Mouse (Mus musculus) kidney, postnatal 25 days (tissue): ENCODE measurements around the gene Arl8a.
"Not testable (repeated sequence)": the region's sequence is repeated elsewhere in the genome, so short reads cannot be mapped to it uniquely, and the experiment has no call there.

Experiments used
- DNase-seq, 2 experiments: peaks; one replicate each; pipeline ENCODE4 v3.0.0; 2021; ENCODE audit warnings: mixed read lengths in 2 of 2

The Arl8a gene

DNA sequence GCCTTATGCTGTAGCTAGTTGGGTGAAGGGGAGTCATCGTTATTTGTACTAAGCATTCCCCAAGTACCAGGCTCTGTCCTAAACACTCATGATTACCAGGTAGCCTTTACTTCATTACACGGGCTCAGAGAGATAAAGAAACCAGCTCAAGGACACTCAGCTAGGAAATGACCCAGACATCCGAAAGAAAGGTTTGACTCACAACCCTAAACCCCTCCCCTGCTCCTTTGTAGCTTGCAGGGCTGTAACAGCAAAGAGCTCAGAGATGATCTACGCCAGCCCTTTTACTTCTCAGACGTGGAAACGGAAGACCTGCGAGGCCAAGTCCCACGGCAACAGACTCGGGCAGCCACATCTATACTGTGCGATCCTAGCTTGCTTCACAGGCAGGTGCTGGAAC, 23.7 kb downstream of the Arl8a start:
- DNase-seq, result peak in 1 of 2 experiments; percentile 24

DNA sequence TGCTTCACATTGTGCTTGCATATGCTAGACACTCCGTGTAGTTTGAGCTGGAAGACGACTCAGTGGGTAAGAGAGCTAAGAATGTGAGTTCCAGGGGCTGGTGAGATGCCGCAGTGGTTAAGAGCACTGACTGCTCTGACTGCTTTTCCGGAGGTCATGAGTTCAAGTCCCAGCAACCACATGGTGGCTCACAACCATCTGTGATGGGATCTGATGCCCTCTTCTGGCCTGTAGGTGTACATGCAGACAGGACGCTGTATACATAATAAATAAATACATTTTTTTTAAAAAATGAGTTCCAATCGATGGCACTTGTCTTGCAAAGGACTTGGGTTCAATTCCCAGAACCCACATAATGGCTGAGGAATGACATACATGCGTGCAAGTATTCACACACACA, 24.6 kb downstream of the Arl8a start:
- no peak for DNase-seq

DNA sequence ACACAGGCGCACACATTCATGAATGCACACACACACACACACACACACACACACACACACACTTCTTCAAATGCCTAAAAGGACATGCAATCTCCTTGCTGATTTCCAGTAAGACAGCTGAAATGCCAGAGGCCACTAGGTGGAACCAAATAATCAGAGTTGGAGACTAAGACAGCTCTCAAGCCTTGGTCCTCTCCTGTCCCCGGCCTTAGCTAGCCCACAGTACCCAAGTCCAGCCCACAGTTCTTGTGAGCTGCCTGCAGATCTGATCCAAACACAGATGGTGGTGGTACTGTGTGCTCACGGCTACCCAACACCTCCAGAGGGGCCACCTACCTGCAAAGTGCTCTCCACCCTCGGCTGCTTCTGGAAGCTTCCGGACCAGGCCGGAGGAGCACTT, 25.4 kb downstream of the Arl8a start:
- peak; percentile 78 to 85 for DNase-seq

DNA sequence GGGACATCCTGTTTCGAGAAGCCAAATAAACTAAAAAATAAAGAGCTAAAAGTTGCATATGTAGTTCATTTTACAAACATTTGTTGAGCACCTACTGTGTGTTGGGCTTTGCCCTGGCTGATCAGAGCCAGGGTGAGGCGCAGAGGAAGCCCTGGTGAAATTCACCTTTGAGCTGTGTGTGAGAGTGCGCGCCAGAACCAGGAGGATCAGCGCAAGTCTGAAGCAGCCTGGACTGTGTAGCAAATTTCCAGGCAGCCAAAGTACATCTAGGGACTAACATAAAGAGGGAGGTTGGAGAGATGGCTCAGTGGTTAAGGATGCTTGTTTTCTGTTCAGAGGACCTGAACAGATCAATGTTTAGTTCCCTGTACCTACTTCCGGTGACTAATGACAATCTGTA, 26.7 kb downstream of the Arl8a start:
- DNase-seq, result peak in 1 of 2 experiments; percentile 53

DNA sequence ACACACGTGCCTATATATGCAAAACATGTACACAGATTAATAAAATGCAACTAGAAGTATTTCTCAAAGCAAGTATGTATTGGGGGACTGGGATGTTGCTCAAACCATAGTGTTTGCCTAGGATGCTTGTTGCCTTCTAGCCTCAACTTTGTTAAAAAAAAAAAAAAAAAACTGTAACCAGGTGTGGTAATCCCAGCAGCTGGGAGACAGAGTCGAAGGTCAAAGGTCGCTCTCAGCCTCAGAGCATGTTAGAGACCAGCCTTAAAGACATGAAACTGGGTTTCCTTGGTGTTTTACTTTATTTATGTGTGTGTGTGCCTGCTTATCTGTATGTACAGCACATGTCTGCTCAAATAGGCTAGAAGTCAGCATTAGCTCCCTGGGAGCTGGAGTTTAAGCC, 28.6 kb downstream of the Arl8a start:
- peak; percentile 44 to 61 for DNase-seq

DNA sequence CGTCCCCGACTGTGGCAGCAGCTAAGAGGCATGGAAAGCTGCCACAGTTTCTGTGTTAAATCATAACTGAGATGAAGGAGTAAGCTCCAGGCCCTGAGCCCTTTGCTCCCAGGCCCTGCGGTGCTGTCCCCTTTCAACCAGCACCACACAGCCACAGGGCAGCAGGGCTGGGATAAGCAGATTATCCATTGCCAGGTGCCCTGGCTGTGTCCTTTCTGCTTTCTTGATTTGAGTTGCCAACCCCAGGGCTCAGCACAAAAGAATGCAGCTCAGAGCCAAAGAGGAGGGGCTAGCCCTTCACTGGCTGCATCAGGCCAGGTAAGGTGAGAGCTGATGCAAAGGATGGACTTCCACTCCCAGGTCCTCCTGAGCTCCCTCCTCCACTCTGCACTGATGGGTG, 31.1 kb downstream of the Arl8a start:
- DNase-seq, result peak; percentile 79 to 93

DNA sequence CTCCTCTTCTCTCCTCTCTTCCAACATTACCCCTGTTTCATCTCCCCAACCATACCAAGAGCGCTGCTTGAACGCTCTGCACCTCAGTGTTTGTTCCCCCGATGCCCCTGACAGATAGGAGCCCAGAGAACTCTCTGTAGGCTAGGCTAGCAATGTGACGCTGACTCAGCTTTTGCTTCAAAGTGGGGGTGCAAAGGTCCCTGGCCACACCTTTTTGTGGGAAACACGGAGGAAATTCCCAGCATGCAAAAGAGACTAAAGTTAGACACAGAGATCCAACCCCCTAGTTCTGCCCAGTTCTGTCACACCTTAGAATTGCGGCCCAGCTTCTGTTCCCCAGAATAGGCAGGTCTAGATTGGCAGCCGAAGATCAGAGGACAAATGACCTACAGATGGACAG, 32.2 kb downstream of the Arl8a start:
- DNase-seq, result peak; percentile 56 to 66

DNA sequence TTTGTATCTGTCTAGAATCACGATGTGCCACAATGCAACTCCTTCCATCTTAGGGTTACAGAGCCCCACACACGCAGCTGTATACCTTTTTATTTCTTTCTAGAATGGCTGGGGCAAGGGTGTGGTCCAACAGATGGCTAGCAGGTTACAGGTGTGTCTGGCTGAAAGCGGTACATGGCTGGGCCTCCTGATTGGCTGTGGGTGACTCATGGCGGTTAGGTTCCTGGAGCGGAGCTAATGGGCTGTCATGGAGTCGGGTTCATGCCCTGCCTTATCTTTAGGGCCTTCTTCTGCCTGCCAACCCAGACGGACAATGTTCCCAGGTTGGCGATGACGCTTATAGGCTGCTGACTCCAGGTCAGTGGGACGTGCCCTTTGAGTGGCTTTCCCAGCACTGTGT, 34.2 kb downstream of the Arl8a start:
- DNase-seq, result peak in 1 of 2 experiments; percentile 44

DNA sequence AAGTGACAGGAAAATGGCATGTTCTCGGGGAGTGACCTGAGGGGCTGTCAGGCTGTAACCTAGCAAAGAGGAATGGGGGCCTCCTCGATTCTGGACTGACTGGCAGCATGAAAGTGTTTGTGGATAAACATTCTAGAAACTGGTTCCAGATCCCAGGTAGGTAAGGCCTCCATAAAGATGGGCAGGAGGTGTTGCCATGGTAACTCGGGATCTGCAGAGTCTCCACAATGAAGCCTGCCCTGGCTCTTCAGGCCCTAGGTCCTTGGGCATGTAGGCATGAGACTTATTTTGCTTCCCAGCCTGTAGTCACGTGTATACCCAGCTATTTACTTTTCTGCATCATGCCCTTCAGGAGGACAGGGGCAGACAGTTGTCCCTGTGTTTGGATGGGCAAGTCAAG, 34.7 kb downstream of the Arl8a start:
- DNase-seq, result peak in 1 of 2 experiments; percentile 31

DNA sequence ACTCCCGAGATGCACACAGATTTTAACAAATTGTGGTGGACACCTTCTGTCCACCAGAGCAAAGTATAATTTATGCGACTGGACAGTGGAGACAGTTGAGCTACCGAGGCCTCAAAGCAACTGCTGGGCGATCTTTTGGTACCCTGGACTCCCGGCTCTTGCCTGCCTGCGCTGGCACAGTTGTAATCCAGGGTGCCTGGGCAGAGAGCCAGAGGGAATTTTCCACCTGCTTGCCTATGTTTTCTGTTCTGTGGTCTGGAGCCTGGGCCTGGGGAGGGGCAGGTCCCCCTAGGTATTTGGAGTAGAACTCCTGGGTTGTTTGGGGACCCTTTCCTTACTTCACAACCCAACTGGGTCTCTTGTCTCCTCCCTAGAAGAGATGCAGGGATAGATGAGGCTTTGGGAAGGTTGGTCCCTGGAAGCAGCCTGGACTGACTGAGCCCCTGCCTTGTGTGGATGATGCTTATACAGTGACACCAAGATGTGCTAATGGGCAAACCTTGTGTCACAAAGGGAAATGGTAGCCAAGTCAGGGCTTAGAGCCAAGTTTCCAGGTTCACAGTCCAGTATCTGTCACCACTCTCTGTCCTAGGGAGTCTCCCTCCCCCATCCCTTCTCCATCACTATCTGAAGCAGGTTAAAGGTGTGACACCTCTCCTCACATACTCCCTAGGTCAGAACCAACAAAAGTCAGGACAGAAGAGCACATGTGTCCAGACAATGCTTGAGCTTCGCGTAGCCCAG, 35.4 kb downstream of the Arl8a start:
- peak; percentile 91 to 93 for DNase-seq

DNA sequence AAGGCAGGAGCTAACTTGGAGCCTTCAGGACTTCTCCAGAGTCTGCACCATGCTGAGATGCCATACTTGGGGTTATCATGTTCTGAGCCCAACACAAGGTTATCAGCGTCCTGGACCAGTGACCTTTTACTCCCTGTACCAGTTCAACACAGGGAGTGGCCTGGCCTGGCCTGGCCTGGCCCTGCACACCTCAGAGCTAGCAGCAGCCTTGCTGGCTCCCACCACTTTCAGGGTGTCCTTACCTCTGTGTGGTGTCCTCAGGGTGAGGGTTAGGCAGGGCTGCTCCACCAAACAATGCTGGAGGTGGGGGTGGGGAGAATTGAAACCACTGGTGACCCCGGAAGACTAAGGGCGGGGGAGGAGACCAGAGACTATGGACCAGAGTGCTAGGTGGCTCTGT, 36.4 kb downstream of the Arl8a start:
- no peak for DNase-seq

DNA sequence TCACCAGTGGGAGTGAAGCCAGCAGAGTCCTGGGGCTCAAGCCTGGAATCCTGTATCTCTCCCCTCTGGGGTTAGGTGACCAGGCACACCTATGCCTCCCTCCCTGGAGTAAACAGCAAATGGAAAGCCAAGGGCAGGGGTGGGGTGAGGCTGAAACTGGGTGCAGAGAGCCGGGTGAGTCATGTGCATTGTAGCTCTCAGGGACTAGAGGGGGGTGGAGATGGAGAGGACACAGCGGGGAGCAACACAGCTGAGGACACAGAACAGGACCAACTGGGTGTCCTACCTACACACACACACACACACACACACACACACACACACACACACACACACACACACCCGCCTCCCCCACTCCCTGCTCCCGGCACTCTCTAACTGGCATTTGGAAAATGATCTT, 36.8 kb downstream of the Arl8a start:
- peak in 1 of 2 experiments; percentile 53 for DNase-seq

DNA sequence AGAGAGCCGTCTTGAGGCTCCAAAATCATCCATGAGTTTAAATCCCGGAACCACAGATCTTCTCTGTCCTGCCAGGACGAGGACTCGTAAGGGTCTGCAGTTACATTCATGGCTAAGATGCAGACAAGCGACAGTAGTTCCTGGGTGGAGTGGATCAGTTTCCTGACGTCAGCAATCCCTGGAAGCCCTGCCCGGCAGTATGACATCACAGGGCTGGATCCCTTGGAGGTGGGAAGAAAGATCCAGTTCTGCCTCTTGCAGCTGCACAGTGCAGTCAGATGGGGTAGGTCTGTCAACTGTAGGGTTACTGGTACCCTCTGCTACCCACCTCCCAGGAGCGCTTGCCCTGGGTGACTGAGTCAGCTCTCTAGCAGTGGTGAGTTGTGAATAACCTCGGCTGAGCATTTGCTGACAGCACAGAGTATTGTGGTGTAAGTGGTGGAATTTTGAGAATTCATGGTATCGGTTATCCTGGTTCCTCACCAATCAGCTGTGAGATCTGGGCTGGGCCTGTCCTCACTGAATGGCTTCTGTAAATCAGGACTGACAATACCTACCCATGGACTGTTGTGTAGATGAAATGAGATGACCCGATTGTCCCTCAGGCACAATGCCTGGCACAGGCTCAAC, 37.4 kb downstream of the Arl8a start:
- no peak for DNase-seq

DNA sequence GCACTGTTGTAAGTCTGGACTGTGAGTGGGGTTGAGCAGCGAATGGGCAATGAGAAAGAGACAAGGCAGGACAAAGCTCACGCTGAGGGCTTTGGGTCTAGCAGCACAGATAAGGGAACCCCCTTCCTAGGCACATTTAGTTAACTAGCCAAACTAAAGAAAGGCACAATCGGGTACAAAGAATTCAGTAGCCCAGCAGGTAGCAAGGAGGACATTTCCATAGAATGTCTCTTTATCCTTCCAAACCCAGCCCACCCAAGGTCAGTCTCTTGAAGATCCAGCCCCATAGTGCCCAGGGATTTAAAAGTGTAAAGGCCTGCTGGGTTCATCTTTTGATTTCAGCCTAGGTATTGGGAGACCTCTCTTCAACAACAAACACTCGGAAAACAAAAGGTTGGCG, 39.3 kb downstream of the Arl8a start:
- no peak for DNase-seq

DNA sequence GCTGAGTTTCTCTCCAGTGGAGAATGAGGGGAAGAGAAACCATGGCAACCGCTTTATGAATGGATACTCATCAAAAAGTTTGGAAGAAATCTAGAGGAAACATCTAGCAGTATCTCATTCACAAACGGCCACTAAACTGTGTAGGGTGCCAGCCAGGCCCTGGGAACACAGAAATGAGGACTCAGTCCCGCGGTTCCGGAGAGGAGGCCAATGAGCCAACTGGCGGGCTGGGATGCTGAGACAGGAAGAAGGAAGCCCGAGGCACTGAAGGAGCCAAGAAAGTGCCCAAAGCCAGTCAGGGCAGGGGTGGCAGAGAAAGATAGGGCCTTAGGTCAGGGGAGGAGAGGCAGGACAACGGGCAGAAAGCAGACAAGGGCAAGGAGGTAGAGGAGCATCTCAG, 39.8 kb downstream of the Arl8a start:
- no peak for DNase-seq

DNA sequence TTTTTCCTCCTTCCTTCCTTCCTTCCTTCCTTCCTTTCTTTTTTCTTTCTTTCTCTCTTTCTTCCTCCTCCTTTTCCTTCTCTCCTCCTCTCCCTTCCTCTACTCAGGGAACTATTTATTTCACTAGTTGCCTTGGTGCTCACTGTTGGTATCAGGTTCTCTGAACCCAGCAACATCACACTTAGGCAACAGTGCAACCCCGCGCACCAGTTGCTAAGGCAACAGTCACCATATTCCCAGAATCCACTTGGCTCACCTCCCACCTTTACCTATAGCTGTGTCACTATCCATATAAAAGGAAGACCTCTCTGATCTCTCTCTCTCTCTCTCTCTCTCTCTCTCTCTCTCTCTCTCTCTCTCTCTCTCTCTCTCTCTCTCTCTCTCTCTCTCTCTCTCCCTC, 40.4 kb downstream of the Arl8a start:
- DNase-seq, result not testable (repeated sequence)

DNA sequence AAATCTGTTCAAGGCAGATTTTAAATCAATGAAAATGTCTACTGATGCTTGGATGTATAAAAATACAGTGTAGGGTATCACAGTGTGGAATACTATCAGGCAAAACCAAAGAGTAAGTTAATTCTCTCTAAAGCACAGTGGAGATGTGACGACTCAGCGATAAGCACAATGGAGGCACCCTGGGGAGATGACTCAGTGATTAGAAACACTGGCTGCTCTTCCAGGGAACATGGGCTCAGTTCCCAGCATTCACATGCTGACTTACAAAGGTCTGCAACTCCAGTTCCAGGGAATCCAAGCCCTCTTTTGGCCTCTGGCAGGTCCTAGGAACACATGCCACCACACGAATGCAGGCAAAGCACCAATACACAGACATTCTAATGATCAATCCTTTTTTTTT, 41.6 kb downstream of the Arl8a start:
- DNase-seq, result peak in 1 of 2 experiments; percentile 48

DNA sequence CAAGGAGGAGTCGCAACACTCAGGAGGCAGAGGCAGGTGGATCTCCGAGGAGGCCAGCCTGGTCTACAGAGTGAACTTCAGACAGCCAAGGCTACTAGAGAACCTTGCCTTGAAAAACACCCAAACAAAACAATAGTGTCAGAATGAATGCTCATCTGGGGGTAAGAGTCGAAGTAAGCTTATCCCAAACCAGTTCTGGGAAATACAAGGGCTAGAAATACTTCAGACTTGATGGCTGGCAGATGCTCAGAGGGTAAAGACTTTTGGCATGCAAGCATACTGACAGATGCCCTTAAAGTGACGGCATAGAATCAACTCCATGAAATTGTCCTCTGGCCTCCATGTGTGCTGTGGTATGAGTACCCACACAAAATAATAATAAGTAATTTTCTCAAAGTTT, 42.6 kb downstream of the Arl8a start:
- DNase-seq, result no peak

DNA sequence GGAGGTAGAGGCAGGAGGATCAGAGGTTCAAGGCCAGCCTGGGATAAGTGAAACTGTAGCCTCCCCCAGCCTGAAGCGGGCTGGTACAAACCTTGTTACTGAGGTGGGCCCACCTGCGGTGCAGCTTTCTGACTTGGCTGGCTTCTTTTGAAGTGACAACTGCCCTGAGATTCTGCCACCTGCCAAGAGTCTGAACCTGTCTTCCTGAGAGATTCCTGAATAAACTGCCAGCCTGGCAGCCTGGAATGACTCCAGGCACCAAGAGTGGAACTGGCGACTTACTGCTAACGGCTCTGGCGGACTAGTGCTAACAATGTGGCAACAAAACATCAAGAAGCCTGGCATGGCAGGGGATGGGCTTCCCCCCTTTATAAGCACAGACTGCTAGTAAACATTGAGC, 47.7 kb downstream of the Arl8a start:
- DNase-seq, result peak in 1 of 2 experiments; percentile 51

DNA sequence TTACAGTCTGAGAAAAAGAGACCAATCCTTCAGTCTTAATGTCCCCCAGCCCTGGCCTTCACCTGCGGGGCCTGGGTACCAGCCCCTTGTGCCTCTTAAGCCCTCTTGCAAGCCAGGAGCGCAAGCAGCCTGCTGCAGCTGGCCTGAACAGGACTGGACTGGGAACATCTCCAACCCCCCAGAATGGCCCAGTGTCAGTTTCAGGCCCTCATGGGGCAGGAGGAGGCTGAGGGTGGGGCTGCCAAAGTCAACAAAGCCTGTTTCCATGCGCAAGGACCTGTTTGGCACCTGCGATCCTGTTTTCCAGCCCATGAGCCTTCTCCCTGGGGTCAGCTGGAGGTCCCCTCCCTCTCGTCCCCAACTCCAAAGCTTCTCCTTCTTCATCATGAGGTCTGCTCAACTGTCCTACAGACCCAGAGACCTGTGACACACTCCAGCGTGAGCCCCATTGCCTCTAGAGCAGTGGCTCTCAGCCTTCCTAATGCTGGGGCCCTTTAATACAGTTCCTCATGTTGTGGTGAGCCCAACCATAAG, 49.4 kb downstream of the Arl8a start:
- DNase-seq, result peak; percentile 37 to 74

DNA sequence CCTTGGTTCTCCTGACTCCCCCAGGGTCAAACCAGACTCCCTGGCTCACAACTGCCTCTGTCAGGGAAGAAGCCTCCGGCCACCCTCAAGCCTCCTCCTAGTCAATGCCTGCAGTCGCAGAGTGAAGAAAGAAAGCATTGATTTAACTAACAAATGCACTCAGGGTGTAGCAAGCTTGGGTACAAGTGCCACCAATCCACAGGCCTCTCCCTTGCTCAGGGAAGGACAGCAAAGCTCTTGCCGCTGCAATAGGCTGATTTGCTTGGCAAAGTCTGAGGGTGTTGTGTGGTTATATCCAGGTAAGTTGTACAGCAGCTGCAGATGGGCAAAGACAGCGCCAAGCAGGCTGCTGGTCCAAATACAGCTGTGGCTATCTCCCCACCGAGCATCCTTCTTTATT, 51.8 kb downstream of the Arl8a start:
- no peak for DNase-seq

DNA sequence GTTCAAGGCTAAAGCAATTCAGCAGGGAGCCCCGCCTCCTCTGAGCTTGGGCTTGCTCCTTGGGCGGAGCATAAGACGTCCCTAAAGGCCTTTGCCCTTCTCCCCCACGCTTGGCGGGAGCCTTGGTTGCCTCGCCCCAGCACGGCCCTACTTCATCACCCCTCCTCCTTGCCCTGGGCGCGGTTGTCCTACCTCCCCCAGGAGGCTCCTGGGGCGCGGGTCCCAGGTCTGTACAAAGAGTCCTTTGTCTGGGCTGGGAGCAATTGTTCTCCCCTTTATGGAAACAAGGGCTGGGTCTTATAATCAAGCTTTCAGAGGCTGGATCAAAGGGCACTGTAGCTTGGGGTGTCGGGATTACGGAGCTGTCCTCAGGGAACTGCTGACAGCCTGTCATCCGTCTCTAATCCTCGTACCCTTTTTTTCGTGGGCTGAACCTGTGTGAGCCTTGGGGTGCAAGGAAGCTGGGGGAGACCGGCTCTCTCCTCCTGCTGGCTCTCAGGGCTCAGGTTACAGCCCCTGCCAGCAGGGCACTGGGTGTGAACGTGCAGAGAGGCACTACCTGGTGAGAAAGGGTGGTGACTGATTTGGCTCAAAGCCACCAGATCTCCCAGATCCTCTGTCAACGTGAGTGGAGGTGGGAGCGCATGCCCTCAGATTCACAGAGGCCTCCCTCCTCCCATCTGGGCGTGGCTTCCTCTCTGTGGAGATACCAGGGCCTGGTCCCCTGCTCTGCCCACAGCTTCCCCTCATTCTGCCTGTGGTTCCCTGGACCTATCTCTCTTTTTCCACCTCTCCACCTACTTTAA, 52.6 kb downstream of the Arl8a start:
- DNase-seq, result peak; percentile 70 to 82

DNA sequence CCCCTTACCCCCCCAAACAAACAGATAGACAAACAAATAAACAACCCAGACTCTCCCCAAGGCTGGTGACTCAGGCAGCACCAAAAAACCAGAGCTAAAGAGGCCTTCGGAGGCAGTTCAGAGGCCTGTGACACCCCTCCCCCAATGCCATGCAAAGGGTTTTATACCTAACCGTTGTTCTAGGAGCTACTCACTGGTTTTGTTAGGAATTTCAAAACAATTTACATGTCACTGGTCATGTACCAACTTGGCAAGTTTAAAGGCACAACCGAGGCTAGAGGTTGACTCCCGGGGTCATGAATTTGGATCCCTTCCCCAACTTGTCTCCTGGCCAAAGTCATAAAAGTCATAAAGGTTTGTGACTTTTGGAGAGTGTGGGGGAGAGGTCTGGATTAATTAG, 53.8 kb downstream of the Arl8a start:
- DNase-seq, result no peak
